Mouse (Mus musculus) spleen, adult 18-20 months (tissue): ENCODE measurements around the gene Actl11.

Source experiments
- DNase-seq, 2 experiments: peaks; one replicate each; pipeline ENCODE4 v3.0.0; 2022; ENCODE audit warnings: mixed read lengths in 2 of 2

Actl11 gene

GRCm38 (mm10) chr9:107928169-107928568, at the start of gene Actl11:
Gene Actl11 (plus strand): TSS chr9:107928469.
- DNase-seq: no peak

- DNase-seq: no peak
These were observed 47.9 kb upstream of the Actl11 start for GRCm38 (mm10) chr9:107880411-107880810.

GRCm38 (mm10) chr9:107887804-107888266, 40.4 kb upstream of the Actl11 start, which contains the start of gene Mon1a:
Gene Mon1a (plus strand): TSS chr9:107888151.
- DNase-seq: peak; percentile 78 to 86

GRCm38 (mm10) chr9:107888267-107888850, 39.9 kb upstream of the Actl11 start:
- peak in 1 of 2 experiments; percentile 19 for DNase-seq

- DNase-seq: no peak
These were observed 38.0 kb upstream of the Actl11 start for GRCm38 (mm10) chr9:107890260-107890659.

GRCm38 (mm10) chr9:107891023-107891422, 37.2 kb upstream of the Actl11 start:
- no peak for DNase-seq

- no peak for DNase-seq
These were observed 29.7 kb upstream of the Actl11 start for GRCm38 (mm10) chr9:107898563-107898962.

GRCm38 (mm10) chr9:107899855-107900254, 28.4 kb upstream of the Actl11 start:
- DNase-seq: no peak

- DNase-seq: peak in 1 of 2 experiments; percentile 38
These were observed 27.2 kb upstream of the Actl11 start for GRCm38 (mm10) chr9:107900840-107901626.

GRCm38 (mm10) chr9:107901627-107901914, 26.7 kb upstream of the Actl11 start:
- DNase-seq: no peak

GRCm38 (mm10) chr9:107904726-107905125, 23.5 kb upstream of the Actl11 start:
- DNase-seq: peak; percentile 59 to 87

GRCm38 (mm10) chr9:107906252-107906966, 21.9 kb upstream of the Actl11 start, which contains the start of gene Mst1r:
Gene Mst1r (plus strand): TSS chr9:107906873.
- DNase-seq: no peak

- DNase-seq: no peak
These were observed 21.1 kb upstream of the Actl11 start for GRCm38 (mm10) chr9:107906967-107907800.

- no peak for DNase-seq
These were observed 20.5 kb upstream of the Actl11 start for GRCm38 (mm10) chr9:107907801-107908120.

- DNase-seq: no peak
These were observed 19.7 kb upstream of the Actl11 start for GRCm38 (mm10) chr9:107908410-107909158.

GRCm38 (mm10) chr9:107910025-107910769, 18.1 kb upstream of the Actl11 start:
- no peak for DNase-seq

GRCm38 (mm10) chr9:107914764-107915420, 13.4 kb upstream of the Actl11 start:
- no peak for DNase-seq

- no peak for DNase-seq
These were observed 10.2 kb upstream of the Actl11 start for GRCm38 (mm10) chr9:107917895-107918608.

- no peak for DNase-seq
These were observed 9.4 kb upstream of the Actl11 start for GRCm38 (mm10) chr9:107918884-107919283.

GRCm38 (mm10) chr9:107919441-107919840, 8.8 kb upstream of the Actl11 start:
- DNase-seq: no peak
